Comparison of ENCODE assay signal across 19 mouse cellular contexts in the genomic region with DNA sequence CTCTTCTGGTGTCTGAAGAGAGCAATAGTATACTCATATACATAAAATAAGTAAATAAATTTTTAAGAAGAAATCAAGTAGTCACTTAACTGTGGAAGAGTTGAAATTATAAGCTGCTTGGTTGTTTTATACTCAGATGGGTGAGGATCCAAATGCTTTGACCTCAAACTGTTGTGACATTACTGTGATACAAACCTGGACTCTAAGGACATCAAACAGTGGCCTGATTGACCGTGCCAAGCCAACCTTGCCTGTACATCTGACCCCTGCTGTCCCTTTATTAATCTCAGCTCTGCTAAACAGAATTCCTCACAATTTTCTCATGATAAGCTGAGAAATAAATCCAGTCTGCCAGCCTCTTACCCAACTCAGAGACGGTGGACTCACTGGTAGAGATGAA. TPM values are rescaled to one million over a fixed set of nuclear protein-coding genes. Genes with fewer than 3 reads are reported as not detected.
"Had no signal": no experiment of that assay in that cellular context is flagged by ENCODE, and none has a peak within 500 bp of the region (broad histone marks: within the 10 kb centered on the region; RNA-seq: fewer than 3 reads in every experiment).

No protein-coding gene starts in this region.

- H3K9ac ChIP-seq: lung, embryonic 14.5 days; midbrain, embryonic 12.5 days; neural tube, embryonic 13.5 days; neural tube, embryonic 15.5 days; stomach, embryonic 15.5 days had no signal

- H3K27ac ChIP-seq: midbrain, embryonic 10.5 days; midbrain, embryonic 12.5 days; neural tube, embryonic 13.5 days; neural tube, embryonic 15.5 days; stomach, embryonic 15.5 days had no signal

- ATAC-seq: midbrain, embryonic 16.5 days had no signal

- H3K4me2 ChIP-seq: lung, embryonic 14.5 days; midbrain, embryonic 12.5 days; neural tube, embryonic 13.5 days; neural tube, embryonic 15.5 days; stomach, embryonic 15.5 days had no signal

- H3K27me3 ChIP-seq: midbrain, embryonic 12.5 days; neural tube, embryonic 13.5 days; neural tube, embryonic 15.5 days; stomach, embryonic 15.5 days had no signal

- H3K9me3 ChIP-seq: midbrain, embryonic 10.5 days; midbrain, embryonic 12.5 days; neural tube, embryonic 13.5 days; neural tube, embryonic 15.5 days; stomach, embryonic 15.5 days had no signal

- H3K36me3 ChIP-seq: midbrain, embryonic 12.5 days; neural tube, embryonic 13.5 days; neural tube, embryonic 15.5 days; stomach, embryonic 15.5 days had no signal

- H3K4me3 ChIP-seq: midbrain, embryonic 10.5 days; midbrain, embryonic 12.5 days; myocyte; neural tube, embryonic 13.5 days; neural tube, embryonic 15.5 days; stomach, embryonic 15.5 days had no signal

- DNase-seq: lung, embryonic 14.5 days; lung, postnatal 10 days; lung, postnatal 4 days; midbrain, embryonic 14.5 days; right cerebral cortex, postnatal 14 days; thymus, adult 2 months; thymus, postnatal 14 days; thymus, postnatal 36 days had no signal

RNA-seq across cellular contexts. Expression of gene Tmem235, which starts 14.9 kb away (rescaled TPM):
- polyA plus RNA-seq: lung, embryonic 14.5 days; lung, embryonic 16.5 days; midbrain, embryonic 10.5 days; midbrain, embryonic 12.5 days; midbrain, embryonic 14.5 days; midbrain, embryonic 16.5 days; myocyte; neural tube, embryonic 11.5 days; neural tube, embryonic 13.5 days; neural tube, embryonic 15.5 days; spleen, adult 2 months; stomach, embryonic 15.5 days; stomach, postnatal 0 days had no signal
